Mouse (Mus musculus) ES-E14 (cell line): ENCODE measurements around the gene 4933400A11Rik.

Experiments used
- CHD2 ChIP-seq: IDR thresholded peaks from 2 replicates; pipeline ENCODE4 v1.6.1; 2014; ENCODE audit warnings: mild to moderate bottlenecking, low read depth, low read length, inconsistent platforms
- HCFC1 ChIP-seq: IDR thresholded peaks from 2 replicates; pipeline ENCODE4 v1.6.1; 2012; ENCODE audit warnings: low read length, inconsistent platforms, borderline replicate concordance; ENCODE audit not compliant: insufficient read depth
- MAFK ChIP-seq: IDR thresholded peaks from 2 replicates; pipeline ENCODE4 v1.6.1; 2014; ENCODE audit warnings: mild to moderate bottlenecking, low read depth, low read length, inconsistent platforms; ENCODE audit not compliant: insufficient read depth
- ZC3H11A ChIP-seq: IDR thresholded peaks from 2 replicates; pipeline ENCODE4 v1.6.1; 2012; ENCODE audit warnings: low read depth, mild to moderate bottlenecking, inconsistent platforms, low read length, borderline replicate concordance
- ZNF384 ChIP-seq: IDR thresholded peaks from 2 replicates; pipeline ENCODE4 v1.6.1; 2012; ENCODE audit warnings: low read depth, low read length, inconsistent platforms

DNA sequence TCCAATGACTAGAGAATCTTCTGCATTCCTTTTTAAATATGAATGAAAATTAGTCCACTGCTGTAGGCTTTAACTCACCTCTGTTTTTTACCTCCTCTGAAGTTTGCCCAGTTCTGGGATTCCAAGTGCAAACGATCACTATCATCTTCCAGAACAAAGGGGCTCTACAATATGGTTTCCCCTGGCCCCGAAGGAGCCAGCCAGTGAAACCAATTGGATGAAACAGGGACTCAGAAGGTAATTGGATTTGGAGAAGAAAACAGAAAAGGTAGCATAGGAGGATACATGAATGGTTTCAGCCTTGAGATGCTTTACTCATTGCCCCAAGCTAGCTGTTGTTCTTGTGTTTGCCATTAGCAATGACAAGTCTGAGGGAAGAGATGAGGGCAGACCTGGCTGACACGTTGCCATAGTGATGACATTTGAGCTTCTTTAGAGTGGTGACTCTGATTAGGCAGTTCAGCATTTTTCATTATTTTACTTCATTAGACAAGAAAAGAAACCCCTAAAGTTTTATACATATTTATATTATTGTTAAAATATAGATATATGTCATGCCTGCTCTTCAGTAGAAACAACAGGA lies 44.0 kb downstream of the 4933400A11Rik start:
- TF ChIP-seq ZC3H11A: no peak
- no peak for TF ChIP-seq HCFC1
- TF ChIP-seq MAFK: no peak
- no peak for TF ChIP-seq ZNF384
- TF ChIP-seq CHD2: no peak
